Mouse (Mus musculus): ENCODE results near the gene Zmym3.

DNA sequence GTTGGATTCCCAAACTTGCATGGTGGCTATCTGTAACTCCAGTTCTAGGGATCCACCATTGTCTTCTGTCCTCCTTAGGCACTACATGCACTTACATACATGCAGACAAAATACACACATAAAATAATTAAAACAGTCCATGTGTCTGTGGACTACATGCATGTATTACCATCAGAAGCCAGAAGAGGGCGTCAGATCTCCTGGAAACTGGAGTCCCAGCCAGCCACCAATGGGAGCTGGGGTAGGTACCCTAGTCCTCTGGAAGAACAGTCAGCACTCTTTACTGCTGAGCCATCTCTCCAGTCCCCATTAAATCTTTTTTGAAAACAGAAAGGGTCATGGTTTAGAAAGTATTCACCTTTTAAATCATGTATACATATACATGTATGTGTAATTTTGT, 7.1 kb upstream of the Zmym3 start:
- TF ChIP-seq CTCF (IDR thresholded peaks at IDR 0.05; ENCODE audit: low read depth, low read length) (0 out of 2 replicates have a peak, but pooled peaks have one; percentile 23), GATA1 (IDR thresholded peaks at IDR 0.05; ENCODE audit: borderline replicate concordance, low read length) (no peak), TAL1 (conservative IDR thresholded peaks at IDR 0.05; ENCODE audit: low read depth, low read length) (no peak), POLR2AphosphoS5 (IDR thresholded peaks at IDR 0.05; ENCODE audit: insufficient replicate concordance, low read depth, low read length) (no peak)

Data from G1E (cell line).